Mouse (Mus musculus) spleen, postnatal 14 days (tissue): Measurements from ENCODE around the gene Sectm1a.
"Not testable (repeated sequence)": the region's sequence is repeated elsewhere in the genome, so short reads cannot be mapped to it uniquely, and the experiment has no call there.

Source experiments
- DNase-seq, 2 experiments: peaks; one replicate each; pipeline ENCODE4 v3.0.0; 2021 to 2022; ENCODE audit warnings: low spot score in 2 of 2

The Sectm1a gene

GRCm38 (mm10) chr11:121081120-121081519, at the start of gene Sectm1a:
Sectm1a (minus strand) TSS chr11:121081220.
- no peak for DNase-seq

GRCm38 (mm10) chr11:121129616-121130015, 48.6 kb upstream of the Sectm1a start:
- no peak for DNase-seq

GRCm38 (mm10) chr11:121127441-121127840, 46.4 kb upstream of the Sectm1a start:
- no peak for DNase-seq

GRCm38 (mm10) chr11:121126395-121126794, 45.4 kb upstream of the Sectm1a start:
- no peak for DNase-seq

- DNase-seq: no peak
Measured at GRCm38 (mm10) chr11:121125522-121126172, 44.6 kb upstream of the Sectm1a start.

- no peak for DNase-seq
Measured at GRCm38 (mm10) chr11:121123438-121123837, 42.4 kb upstream of the Sectm1a start.

- DNase-seq: no peak
Measured at GRCm38 (mm10) chr11:121122024-121122670, 41.1 kb upstream of the Sectm1a start.

GRCm38 (mm10) chr11:121121151-121121550, 40.1 kb upstream of the Sectm1a start:
- DNase-seq: no peak

- no peak for DNase-seq
Measured at GRCm38 (mm10) chr11:121118577-121118976, 37.6 kb upstream of the Sectm1a start, which contains the start of gene Tex19.2. Tex19.2 (minus strand) TSS chr11:121118677.

GRCm38 (mm10) chr11:121118106-121118505, 37.1 kb upstream of the Sectm1a start:
- DNase-seq: no peak

GRCm38 (mm10) chr11:121112091-121112775, 31.2 kb upstream of the Sectm1a start:
- no peak for DNase-seq

GRCm38 (mm10) chr11:121111601-121112000, 30.6 kb upstream of the Sectm1a start:
- DNase-seq: no peak

GRCm38 (mm10) chr11:121111051-121111450, 30.0 kb upstream of the Sectm1a start:
- no peak for DNase-seq

GRCm38 (mm10) chr11:121109986-121110385, 29.0 kb upstream of the Sectm1a start:
- DNase-seq: no peak

- no peak for DNase-seq
Measured at GRCm38 (mm10) chr11:121108061-121108460, 27.0 kb upstream of the Sectm1a start.

GRCm38 (mm10) chr11:121107242-121107641, 26.2 kb upstream of the Sectm1a start:
- not testable (repeated sequence) for DNase-seq

GRCm38 (mm10) chr11:121101124-121101805, 20.2 kb upstream of the Sectm1a start:
- DNase-seq: no peak

GRCm38 (mm10) chr11:121100692-121101091, 19.7 kb upstream of the Sectm1a start:
- DNase-seq: no peak

GRCm38 (mm10) chr11:121099762-121100161, 18.7 kb upstream of the Sectm1a start:
- no peak for DNase-seq

- no peak for DNase-seq
Measured at GRCm38 (mm10) chr11:121092606-121093585, 11.9 kb upstream of the Sectm1a start.

- DNase-seq: no peak
Measured at GRCm38 (mm10) chr11:121090943-121091342, 9.9 kb upstream of the Sectm1a start.
